Mouse (Mus musculus): ENCODE results near the gene Sypl. TPM values are rescaled to one million over a fixed set of nuclear protein-coding genes. Genes with fewer than 3 reads are reported as not detected.

Gene Sypl
- polyA plus RNA-seq, 1 experiment from 2014 or later: 105 TPM

GRCm38 (mm10) chr12:33027093-33027492, 73.4 kb downstream of the Sypl start:
- Histone ChIP-seq H3K36me3 (ENCODE audit: control insufficient read depth, insufficient read depth, low read length) (no peaks in the 10 kb centered on the region), H3K27me3 (ENCODE audit: control insufficient read depth, insufficient read depth, low read length) (0 out of 2 replicates have a peak, but pooled peaks cover 3% of the 10 kb centered on the region), H3K4me3 (ENCODE audit: control insufficient read depth in 1 of 2, insufficient read depth in 1 of 2, low read depth in 1 of 2, low read length in 2 of 2) (no peak overlapping the region), H3K27ac (replicated peaks in 1 of 2; ENCODE audit: control insufficient read depth in 1 of 2, insufficient read depth in 1 of 2, low read depth in 2 of 2, low read length in 2 of 2) (no peak overlapping the region), H3K4me1 (ENCODE audit: control insufficient read depth in 2 of 2, insufficient read depth in 2 of 2, low read length in 2 of 2) (peaks cover 9 to 11% of the 10 kb centered on the region in 2 experiments; a peak in 3 of 4 replicates), H3K9ac (ENCODE audit: low read length) (0 out of 2 replicates have a peak overlapping the region, but pooled peaks have one; percentile 38), H3K9me3 (ENCODE audit: control insufficient read depth, low read length) (no peaks in the 10 kb centered on the region), H3K4me2 (ENCODE audit: low read length) (peak overlapping the region; percentile 59)
- peak; percentile 54; the same call in 1 of the 2 replicates for ATAC-seq (ENCODE audit: insufficient number of reproducible peaks, insufficient read depth, low FRiP score, low read depth)
- WGBS: 2% methylated on average over 10 of the region's 10 CpGs

GRCm38 (mm10) chr12:33028109-33028691, 74.5 kb downstream of the Sypl start:
- 50% methylated on average over 10 of the region's 10 CpGs for WGBS
- no peak overlapping the region for H3K27ac ChIP-seq (replicated peaks in 1 of 2; ENCODE audit: control insufficient read depth in 1 of 2, insufficient read depth in 1 of 2, low read depth in 2 of 2, low read length in 2 of 2)
- H3K4me1 ChIP-seq (ENCODE audit: control insufficient read depth in 2 of 2, insufficient read depth in 2 of 2, low read length in 2 of 2): peaks cover 9 to 11% of the 10 kb centered on the region in 2 experiments; a peak in 3 of 4 replicates
- 0 out of 2 replicates have a peak, but pooled peaks cover 3% of the 10 kb centered on the region for H3K27me3 ChIP-seq (ENCODE audit: control insufficient read depth, insufficient read depth, low read length)
- H3K4me2 ChIP-seq (ENCODE audit: low read length): no peak overlapping the region
- H3K36me3 ChIP-seq (ENCODE audit: control insufficient read depth, insufficient read depth, low read length): no peaks in the 10 kb centered on the region
- H3K9me3 ChIP-seq (ENCODE audit: control insufficient read depth, low read length): no peaks in the 10 kb centered on the region
- H3K4me3 ChIP-seq (ENCODE audit: control insufficient read depth in 1 of 2, insufficient read depth in 1 of 2, low read depth in 1 of 2, low read length in 2 of 2): no peak overlapping the region
- no peak overlapping the region for H3K9ac ChIP-seq (ENCODE audit: low read length)
- ATAC-seq (ENCODE audit: insufficient number of reproducible peaks, insufficient read depth, low FRiP score, low read depth): no peak

- ATAC-seq (ENCODE audit: insufficient number of reproducible peaks, insufficient read depth, low FRiP score, low read depth): no peak
- Histone ChIP-seq H3K9me3 (ENCODE audit: control insufficient read depth, low read length) (no peaks in the 10 kb centered on the region), H3K4me2 (ENCODE audit: low read length) (no peak overlapping the region), H3K36me3 (ENCODE audit: control insufficient read depth, insufficient read depth, low read length) (no peaks in the 10 kb centered on the region), H3K27ac (replicated peaks in 1 of 2; ENCODE audit: control insufficient read depth in 1 of 2, insufficient read depth in 1 of 2, low read depth in 2 of 2, low read length in 2 of 2) (no peak overlapping the region), H3K27me3 (ENCODE audit: control insufficient read depth, insufficient read depth, low read length) (0 out of 2 replicates have a peak, but pooled peaks cover 3% of the 10 kb centered on the region), H3K4me3 (ENCODE audit: control insufficient read depth in 1 of 2, insufficient read depth in 1 of 2, low read depth in 1 of 2, low read length in 2 of 2) (no peak overlapping the region), H3K4me1 (ENCODE audit: control insufficient read depth in 2 of 2, insufficient read depth in 2 of 2, low read length in 2 of 2) (peaks cover 9 to 11% of the 10 kb centered on the region in 2 experiments; a peak in 3 of 4 replicates), H3K9ac (ENCODE audit: low read length) (no peak overlapping the region)
- 43% methylated on average over 13 of the region's 13 CpGs for WGBS
Observed at GRCm38 (mm10) chr12:33028708-33029107, 75.0 kb downstream of the Sypl start.

Other genes starting within 250 kb of the Sypl start
- 18.4 and 19.8 TPM in 2 replicates for gene Nampt, start 134.3 kb upstream of the Sypl start, polyA plus RNA-seq (2014; fragmentation: Nextera tagmentation; extraction: Ambion mirVana)
- gene Cdhr3, start 139.0 kb downstream of the Sypl start, polyA plus RNA-seq (2014; fragmentation: Nextera tagmentation; extraction: Ambion mirVana): 0.16 and 0.26 TPM in 2 replicates
- gene Atxn7l1, start 193.8 kb downstream of the Sypl start, polyA plus RNA-seq (2014; fragmentation: Nextera tagmentation; extraction: Ambion mirVana): 10.1 and 10.6 TPM in 2 replicates